Mouse (Mus musculus) heart, embryonic 16.5 days (tissue): ENCODE measurements at regions not wholly inside any gene's neighbourhood (a gene's known extent, or its start where the extent isn't known, plus 50 kb on each side); places are given as distances from the start of the nearest gene placed in this dataset.
"Not testable (repeated sequence)": the region's sequence is repeated elsewhere in the genome, so short reads cannot be mapped to it uniquely, and the experiment has no call there.

Source experiments
- ATAC-seq: fragments of 200-750 bp; cut with Nextera tagmentation; replicated peaks from 2 replicates; pipeline ENCODE4 v1.8.0; 2017; ENCODE audit warnings: moderate number of reproducible peaks; ENCODE audit not compliant: insufficient read depth, low FRiP score; ENCODE audit errors: extremely low read depth
- H3K27ac ChIP-seq: fragments of 300-500 bp; sonication (generic); 2 replicates; pipeline ENCODE4 v1.5.1; 2014; ENCODE audit warnings: mild to moderate bottlenecking, low read length, control low read depth, moderate library complexity
- H3K27me3 ChIP-seq: fragments of 300-500 bp; sonication (generic); 2 replicates; pipeline ENCODE4 v1.6.1; 2014; ENCODE audit warnings: low read length, mixed read lengths; ENCODE audit not compliant: control insufficient read depth, insufficient read depth
- H3K36me3 ChIP-seq: fragments of 300-500 bp; sonication (generic); 2 replicates; pipeline ENCODE4 v1.6.1; 2014; ENCODE audit not compliant: control insufficient read depth, insufficient read depth
- H3K4me1 ChIP-seq: fragments of 300-500 bp; sonication (generic); 2 replicates; pipeline ENCODE4 v1.6.1; 2014; ENCODE audit warnings: low read length, mixed read lengths; ENCODE audit not compliant: control insufficient read depth, insufficient read depth
- H3K4me2 ChIP-seq: fragments of 300-500 bp; sonication (generic); 2 replicates; pipeline ENCODE4 v1.6.1; 2014; ENCODE audit warnings: low read depth, mild to moderate bottlenecking, control low read depth, low read length
- H3K4me3 ChIP-seq: fragments of 300-500 bp; sonication (generic); 2 replicates; pipeline ENCODE4 v1.5.1; 2014; ENCODE audit warnings: mild to moderate bottlenecking, control low read depth, low read length
- H3K9ac ChIP-seq: fragments of 300-500 bp; sonication (generic); 2 replicates; pipeline ENCODE4 v1.6.1; 2014; ENCODE audit warnings: low read length, control low read depth
- H3K9me3 ChIP-seq: fragments of 300-500 bp; sonication (generic); replicated peaks from 2 replicates; pipeline ENCODE4 v1.6.1; 2016; ENCODE audit warnings: low read length; ENCODE audit not compliant: control insufficient read depth
- WGBS: fragments of 180-500 bp; shearing (Covaris S2); extraction: QIAGEN DNeasy Blood & Tissue Kit; methylation state at CpG from one replicate; pipeline ENCODE4 v1.1.7; 2014; 5-methylcytosine and 5-hydroxymethylcytosine counted together

- Histone ChIP-seq H3K4me3 (no peak overlapping the region), H3K9ac (no peak overlapping the region)
- 76% methylated on average over 5 of the region's 5 CpGs for WGBS
Observed at GRCm38 (mm10) chr15:62262487-62262886, 1339.7 kb upstream of the A1bg start.

GRCm38 (mm10) chr15:62261520-62261919 is 1338.7 kb upstream of the A1bg start:
- H3K4me2 ChIP-seq, result no peak overlapping the region
- H3K27me3 ChIP-seq, result no peaks in the 10 kb centered on the region
- 44% methylated on average over 2 of the region's 2 CpGs for WGBS
- H3K36me3 ChIP-seq, result no peaks in the 10 kb centered on the region
- no peak overlapping the region for H3K9ac ChIP-seq
- peak; percentile 75; the same call in 1 of the 2 replicates for ATAC-seq
- 0 out of 2 replicates have a peak overlapping the region, but pooled peaks have one; percentile 4 for H3K27ac ChIP-seq
- H3K4me1 ChIP-seq, result peaks cover 20% of the 10 kb centered on the region
- no peak overlapping the region for H3K4me3 ChIP-seq
- no peaks in the 10 kb centered on the region for H3K9me3 ChIP-seq

More at GRCm38 (mm10) chr15:62262487-62262886, 1339.7 kb upstream of the A1bg start:
- H3K4me2 ChIP-seq, result no peak overlapping the region
- ATAC-seq, result no peak
- peaks cover 20% of the 10 kb centered on the region for H3K4me1 ChIP-seq
- no peaks in the 10 kb centered on the region for H3K9me3 ChIP-seq
- H3K36me3 ChIP-seq, result no peaks in the 10 kb centered on the region
- H3K27ac ChIP-seq, result no peak overlapping the region
- H3K27me3 ChIP-seq, result no peaks in the 10 kb centered on the region

- Histone ChIP-seq H3K4me1 (peaks cover 24% of the 10 kb centered on the region), H3K4me3 (no peak overlapping the region), H3K4me2 (no peak overlapping the region), H3K27me3 (no peaks in the 10 kb centered on the region), H3K27ac (no peak overlapping the region), H3K36me3 (no peaks in the 10 kb centered on the region), H3K9me3 (no peaks in the 10 kb centered on the region), H3K9ac (no peak overlapping the region)
- ATAC-seq, result no peak
- 74% methylated on average over 5 of the region's 5 CpGs for WGBS
Observed at GRCm38 (mm10) chr15:62258611-62259010, 1335.8 kb upstream of the A1bg start.

- H3K27ac ChIP-seq, result no peak overlapping the region
- 33% methylated on average over 3 of the region's 3 CpGs for WGBS
- peak; percentile 92 for ATAC-seq
- H3K9ac ChIP-seq, result peak overlapping the region; percentile 10; the same call in 1 of the 2 replicates
- no peaks in the 10 kb centered on the region for H3K27me3 ChIP-seq
- no peak overlapping the region for H3K4me3 ChIP-seq
- H3K4me1 ChIP-seq, result peaks cover 22% of the 10 kb centered on the region
- H3K36me3 ChIP-seq, result no peaks in the 10 kb centered on the region
- H3K4me2 ChIP-seq, result no peak overlapping the region
- no peaks in the 10 kb centered on the region for H3K9me3 ChIP-seq
Observed at GRCm38 (mm10) chr15:62257955-62258354, 1335.1 kb upstream of the A1bg start.

GRCm38 (mm10) chr15:62257110-62257667 is 1334.4 kb upstream of the A1bg start:
- H3K9ac ChIP-seq, result no peak overlapping the region
- WGBS, result 89% methylated on average over 1 of the region's 1 CpGs
- no peak for ATAC-seq
- no peaks in the 10 kb centered on the region for H3K27me3 ChIP-seq
- H3K4me3 ChIP-seq, result no peak overlapping the region
- H3K36me3 ChIP-seq, result no peaks in the 10 kb centered on the region
- H3K4me2 ChIP-seq, result no peak overlapping the region
- H3K9me3 ChIP-seq, result no peaks in the 10 kb centered on the region
- H3K4me1 ChIP-seq, result peaks cover 20% of the 10 kb centered on the region
- H3K27ac ChIP-seq, result no peak overlapping the region

- H3K36me3 ChIP-seq, result no peaks in the 10 kb centered on the region
- no peaks in the 10 kb centered on the region for H3K9me3 ChIP-seq
- peaks cover 16% of the 10 kb centered on the region for H3K4me1 ChIP-seq
- no peaks in the 10 kb centered on the region for H3K27me3 ChIP-seq
- ATAC-seq, result no peak
- no peak overlapping the region for H3K4me3 ChIP-seq
- no peak overlapping the region for H3K4me2 ChIP-seq
- 80% methylated on average over 5 of the region's 5 CpGs for WGBS
- no peak overlapping the region for H3K9ac ChIP-seq
- H3K27ac ChIP-seq, result no peak overlapping the region
Observed at GRCm38 (mm10) chr15:62255571-62255970, 1332.8 kb upstream of the A1bg start.

GRCm38 (mm10) chr15:62253724-62254123 is 1330.9 kb upstream of the A1bg start:
- WGBS, result 46% methylated on average over 4 of the region's 4 CpGs

GRCm38 (mm10) chr15:62252078-62252833 is 1329.4 kb upstream of the A1bg start:
- H3K4me2 ChIP-seq, H3K4me1 ChIP-seq, H3K4me3 ChIP-seq, H3K36me3 ChIP-seq, H3K9ac ChIP-seq, H3K9me3 ChIP-seq, H3K27me3 ChIP-seq, ATAC-seq, H3K27ac ChIP-seq: not testable (repeated sequence)
- 88% methylated on average over 2 of the region's 2 CpGs for WGBS

More at GRCm38 (mm10) chr15:62253724-62254123, 1330.9 kb upstream of the A1bg start:
- no peak overlapping the region for H3K4me3 ChIP-seq
- no peak overlapping the region for H3K27ac ChIP-seq
- no peak overlapping the region for H3K4me2 ChIP-seq
- H3K27me3 ChIP-seq, result no peaks in the 10 kb centered on the region
- peaks cover 16% of the 10 kb centered on the region for H3K4me1 ChIP-seq
- ATAC-seq, result no peak
- H3K36me3 ChIP-seq, result no peaks in the 10 kb centered on the region
- no peak overlapping the region for H3K9ac ChIP-seq
- no peaks in the 10 kb centered on the region for H3K9me3 ChIP-seq

GRCm38 (mm10) chr15:62249436-62249835 is 1326.6 kb upstream of the A1bg start:
- Histone ChIP-seq H3K27ac (no peak overlapping the region), H3K4me1 (peaks cover 7% of the 10 kb centered on the region), H3K36me3 (no peaks in the 10 kb centered on the region), H3K9ac (no peak overlapping the region), H3K4me2 (no peak overlapping the region), H3K9me3 (no peaks in the 10 kb centered on the region), H3K27me3 (no peaks in the 10 kb centered on the region), H3K4me3 (no peak overlapping the region)
- WGBS, result 89% methylated on average over 4 of the region's 4 CpGs
- no peak for ATAC-seq
